Mouse (Mus musculus) liver, embryonic 15.5 days (tissue): ENCODE measurements around the gene Tm6sf1. TPM values are rescaled to one million over a fixed set of nuclear protein-coding genes. Genes with fewer than 3 reads are reported as not detected.

Source experiments
- ATAC-seq: fragments of 200-750 bp; cut with Nextera tagmentation; 2 replicates; pipeline ENCODE4 v1.8.0; 2017; ENCODE audit warnings: moderate number of reproducible peaks, mild to moderate bottlenecking, moderate library complexity; ENCODE audit not compliant: insufficient read depth
- H3K27ac ChIP-seq: fragments of 300-500 bp; sonication (generic); replicated peaks from 2 replicates; pipeline ENCODE4 v1.5.1; 2015; ENCODE audit warnings: mild to moderate bottlenecking, inconsistent platforms
- H3K27me3 ChIP-seq: fragments of 300-500 bp; sonication (generic); 2 replicates; pipeline ENCODE4 v1.6.1; 2015; ENCODE audit warnings: mild to moderate bottlenecking, inconsistent platforms
- H3K36me3 ChIP-seq: fragments of 300-500 bp; sonication (generic); replicated peaks from 2 replicates; pipeline ENCODE4 v1.6.1; 2015; ENCODE audit warnings: moderate library complexity, mild to moderate bottlenecking, inconsistent platforms
- H3K4me1 ChIP-seq: fragments of 300-500 bp; sonication (generic); replicated peaks from 2 replicates; pipeline ENCODE4 v1.6.1; 2015; ENCODE audit warnings: inconsistent platforms
- H3K4me2 ChIP-seq: fragments of 300-500 bp; sonication (generic); 2 replicates; pipeline ENCODE4 v1.6.1; 2015; ENCODE audit warnings: moderate library complexity, mild to moderate bottlenecking, inconsistent platforms
- H3K4me3 ChIP-seq: fragments of 300-500 bp; sonication (generic); replicated peaks from 2 replicates; pipeline ENCODE4 v1.5.1; 2015; ENCODE audit warnings: mild to moderate bottlenecking, inconsistent platforms
- H3K9ac ChIP-seq: fragments of 300-500 bp; sonication (generic); 2 replicates; pipeline ENCODE4 v1.6.1; 2015; ENCODE audit warnings: moderate library complexity, mild to moderate bottlenecking, inconsistent platforms
- H3K9me3 ChIP-seq: fragments of 300-500 bp; sonication (generic); replicated peaks from 2 replicates; pipeline ENCODE4 v1.6.1; 2016; ENCODE audit warnings: inconsistent platforms
- WGBS: fragments of 180-500 bp; shearing (Covaris S2); methylation state at CpG from one replicate; pipeline ENCODE4 v1.1.7; 2015; ENCODE audit warnings: mixed read lengths; ENCODE audit not compliant: insufficient replicate concordance; 5-methylcytosine and 5-hydroxymethylcytosine counted together
- polyA plus RNA-seq: library from polyadenylated mRNA; unstranded; fragments of >200 nt; fragmentation: Nextera tagmentation; extraction: Ambion mirVana; gene quantifications from 2 replicates; pipeline ENCODE4 v1.2.1, GENCODE M21; 2015

The Tm6sf1 gene
- polyA plus RNA-seq, 1 experiment from 2014 or later = 11.1 TPM

DNA sequence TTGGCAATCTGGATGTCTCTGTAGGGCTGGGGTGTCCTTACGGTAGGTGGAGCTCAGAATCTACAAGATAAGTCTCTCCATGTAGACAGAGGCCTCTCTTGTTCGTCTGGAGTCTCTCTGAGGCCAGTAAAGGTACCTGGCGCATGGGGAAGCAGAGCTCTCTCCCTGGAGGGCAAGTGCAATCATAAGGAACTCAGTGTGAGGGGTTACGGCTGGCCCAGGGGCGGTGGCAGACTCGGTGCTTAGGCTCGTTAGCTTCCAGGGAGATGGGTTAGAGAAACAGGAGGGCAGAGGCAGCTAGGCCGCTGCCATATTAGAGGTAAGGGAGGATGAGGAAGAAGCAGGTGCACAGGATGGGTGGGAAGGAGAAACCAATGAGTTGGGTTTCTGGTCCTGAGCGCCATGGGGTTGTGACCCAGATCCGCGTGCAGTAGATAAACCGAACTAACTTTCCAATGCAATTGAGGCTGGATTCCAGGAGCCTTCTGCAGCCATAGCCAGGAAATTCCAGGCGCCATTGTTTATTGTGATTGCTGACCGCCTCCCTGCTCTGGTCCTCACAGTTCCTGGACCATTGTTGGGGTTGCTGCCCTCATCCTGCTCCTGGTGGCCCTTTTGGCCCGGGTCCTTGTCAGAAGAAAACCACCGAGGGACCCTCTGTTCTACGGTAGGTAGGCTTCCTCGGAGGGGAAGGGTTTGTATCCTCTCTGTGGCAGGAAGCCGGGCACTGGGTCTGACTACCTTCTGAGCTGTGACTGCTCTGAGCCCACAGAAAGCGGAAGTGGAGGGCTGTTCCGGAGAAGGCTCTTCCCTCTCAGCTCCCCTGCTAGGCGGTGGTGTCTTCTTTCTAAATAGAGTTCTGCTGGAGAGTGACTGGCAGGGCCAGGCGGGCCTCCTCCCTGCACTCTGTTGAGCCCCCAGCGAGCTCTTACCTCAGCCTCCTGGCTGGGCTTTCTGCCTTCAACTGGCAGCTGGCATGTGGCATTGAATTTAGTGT is 4.1 kb downstream of the Tm6sf1 start:
- Histone ChIP-seq H3K4me2 (peak overlapping the region; percentile 58), H3K36me3 (0 out of 2 replicates have a peak, but pooled peaks cover 3% of the 10 kb centered on the region), H3K4me1 (peaks cover 13% of the 10 kb centered on the region), H3K9me3 (no peaks in the 10 kb centered on the region), H3K27me3 (peaks cover 89% of the 10 kb centered on the region), H3K27ac (peak overlapping the region; percentile 45), H3K4me3 (peak overlapping the region; percentile 28), H3K9ac (no peak overlapping the region; the same call in 1 of the 2 replicates)
- WGBS = 20% methylated on average over 24 of the region's 24 CpGs
- no peak for ATAC-seq

DNA sequence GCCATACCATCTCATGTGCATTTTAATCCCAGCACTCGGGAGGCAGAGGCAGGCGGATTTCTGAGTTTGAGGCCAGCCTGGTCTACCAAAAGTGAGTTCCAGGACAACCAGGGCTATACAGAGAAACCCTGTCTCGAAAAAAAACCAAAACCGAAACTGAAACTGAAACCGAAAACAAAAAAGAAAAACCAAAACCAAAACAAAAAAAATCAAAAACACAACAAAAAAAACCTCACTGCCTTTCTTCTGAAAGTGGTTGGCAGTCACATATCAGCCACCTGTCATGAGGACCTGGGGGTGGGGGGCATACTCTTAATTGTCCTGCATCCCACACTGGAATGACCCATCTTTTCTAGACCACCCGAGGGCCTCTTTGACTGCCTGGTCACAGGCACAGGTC is 5.8 kb downstream of the Tm6sf1 start:
- Histone ChIP-seq H3K9me3 (no peaks in the 10 kb centered on the region), H3K27ac (no peak overlapping the region), H3K36me3 (0 out of 2 replicates have a peak, but pooled peaks cover 3% of the 10 kb centered on the region), H3K4me3 (no peak overlapping the region), H3K27me3 (peaks cover 83% of the 10 kb centered on the region), H3K4me2 (no peak overlapping the region), H3K4me1 (no peaks in the 10 kb centered on the region; the same call in 1 of the 2 replicates), H3K9ac (no peak overlapping the region)
- 61% methylated on average over 6 of the region's 6 CpGs for WGBS
- no peak for ATAC-seq

DNA sequence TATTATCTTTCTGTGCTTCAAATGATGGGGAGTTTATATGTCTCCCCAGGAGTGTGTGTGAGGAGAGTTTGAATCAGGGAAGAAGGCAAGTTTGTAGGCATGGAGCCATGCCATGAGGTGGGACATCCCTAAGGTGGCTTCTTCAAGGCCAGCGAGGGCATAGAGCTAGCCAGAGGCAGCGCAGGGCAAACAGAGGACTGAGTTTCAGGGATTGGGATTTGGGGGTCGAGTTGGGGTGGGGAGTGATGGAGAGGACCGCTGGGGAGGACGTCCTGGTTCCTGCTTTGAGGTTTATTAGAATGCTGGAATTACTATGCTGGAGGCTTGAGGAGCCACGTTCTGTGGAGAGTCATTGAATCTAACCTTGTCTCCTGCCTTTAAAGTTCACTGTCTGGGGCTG is 7.1 kb downstream of the Tm6sf1 start:
- H3K9ac ChIP-seq = no peak overlapping the region
- 71% methylated on average over 6 of the region's 6 CpGs for WGBS

DNA sequence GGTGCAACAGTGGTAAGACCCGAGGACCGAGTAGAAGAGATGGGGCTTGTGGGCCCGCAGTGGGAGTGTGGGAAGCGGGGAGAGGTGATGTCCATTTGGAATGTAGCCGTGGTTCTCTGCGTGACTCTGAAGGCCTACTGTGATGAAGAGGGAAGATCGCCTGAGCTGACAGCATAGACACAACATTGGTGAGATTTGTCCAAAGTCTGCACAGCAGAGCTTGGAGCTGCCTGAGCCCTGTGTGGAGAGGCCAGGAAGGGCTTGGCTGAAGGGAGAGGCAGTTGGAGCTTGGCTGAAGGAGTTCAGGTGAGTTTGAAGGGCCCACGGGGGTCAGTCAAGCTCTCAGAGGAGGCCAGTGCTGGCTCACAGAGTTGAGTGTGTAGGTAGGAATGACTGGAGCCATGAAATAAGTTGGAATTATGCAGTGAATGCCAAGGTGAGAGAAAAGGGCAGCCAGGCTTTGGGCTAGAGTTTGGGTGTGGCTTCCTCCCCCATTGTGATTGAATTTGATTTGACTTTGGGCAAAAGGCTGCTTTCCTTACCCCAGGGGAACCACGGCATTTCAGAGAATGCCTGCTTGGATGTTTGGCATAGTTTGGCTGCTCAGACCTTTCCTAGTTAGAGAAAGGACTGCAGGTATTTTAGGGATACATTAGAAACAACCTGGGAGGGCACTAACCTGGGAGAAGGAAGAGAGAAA is 8.6 kb downstream of the Tm6sf1 start:
- Histone ChIP-seq H3K4me1 (no peaks in the 10 kb centered on the region), H3K9ac (no peak overlapping the region), H3K27me3 (peaks cover 75% of the 10 kb centered on the region), H3K36me3 (0 out of 2 replicates have a peak, but pooled peaks cover 3% of the 10 kb centered on the region), H3K27ac (no peak overlapping the region), H3K4me3 (no peak overlapping the region), H3K9me3 (no peaks in the 10 kb centered on the region), H3K4me2 (no peak overlapping the region)
- WGBS = 68% methylated on average over 9 of the region's 9 CpGs
- ATAC-seq = no peak

More for the DNA sequence above, 7.1 kb downstream of the Tm6sf1 start:
- no peak for ATAC-seq
- Histone ChIP-seq H3K27me3 (peaks cover 83% of the 10 kb centered on the region), H3K4me1 (no peaks in the 10 kb centered on the region), H3K4me3 (no peak overlapping the region), H3K27ac (no peak overlapping the region), H3K9me3 (no peaks in the 10 kb centered on the region), H3K4me2 (no peak overlapping the region), H3K36me3 (0 out of 2 replicates have a peak, but pooled peaks cover 3% of the 10 kb centered on the region)

DNA sequence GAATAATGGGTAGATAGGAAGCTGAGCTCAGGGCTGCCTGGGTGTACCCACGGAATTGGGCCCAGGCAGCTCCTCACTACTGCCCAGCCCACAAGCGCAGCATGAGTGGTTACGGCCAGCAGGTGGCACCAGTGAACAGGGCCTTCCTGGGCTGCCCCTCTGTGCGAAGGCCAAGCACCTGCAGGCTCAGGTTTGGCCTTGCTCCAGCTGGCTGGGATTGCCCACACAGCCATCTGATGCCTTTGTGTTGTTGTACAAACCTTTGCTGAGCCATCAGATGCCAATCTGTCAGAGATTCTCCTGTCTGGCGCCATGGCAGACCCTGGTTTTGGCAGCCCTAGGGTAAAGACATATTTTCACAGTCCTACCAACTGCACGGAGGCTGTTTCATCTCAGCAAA is 9.4 kb downstream of the Tm6sf1 start:
- Histone ChIP-seq H3K9ac (no peak overlapping the region), H3K4me2 (no peak overlapping the region), H3K27ac (no peak overlapping the region), H3K27me3 (peaks cover 68% of the 10 kb centered on the region), H3K4me1 (no peaks in the 10 kb centered on the region), H3K4me3 (no peak overlapping the region), H3K36me3 (0 out of 2 replicates have a peak, but pooled peaks cover 3% of the 10 kb centered on the region), H3K9me3 (no peaks in the 10 kb centered on the region)
- whole genome bisulfite sequencing = 34% methylated on average over 6 of the region's 6 CpGs
- ATAC-seq = no peak

DNA sequence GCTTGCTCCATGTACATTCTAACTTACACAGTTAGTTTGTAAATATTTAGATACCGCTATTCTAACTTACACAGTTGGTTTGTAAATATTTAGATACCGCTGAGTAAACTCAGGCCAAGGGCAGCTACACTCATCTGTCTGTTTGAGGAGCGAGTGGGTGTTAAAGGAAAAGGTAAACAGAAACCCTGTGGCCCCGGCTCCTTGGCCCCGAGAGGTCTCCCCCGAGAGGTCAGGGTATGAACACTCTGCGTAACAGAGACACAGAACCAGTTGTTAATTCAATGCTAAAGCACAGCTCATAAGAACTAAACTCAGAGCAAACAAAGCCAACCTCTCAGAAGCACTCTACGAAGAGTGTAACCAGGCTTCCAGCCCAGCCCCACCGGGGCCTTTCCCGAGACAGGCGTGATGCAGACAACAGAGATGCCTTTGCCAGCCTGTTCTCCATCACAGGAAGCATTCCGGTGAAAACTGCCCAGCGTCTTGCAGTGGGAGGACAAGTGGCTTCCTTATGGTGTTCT is 13.8 kb downstream of the Tm6sf1 start:
- 66% methylated on average over 13 of the region's 13 CpGs for WGBS
- Histone ChIP-seq H3K4me1 (no peaks in the 10 kb centered on the region), H3K27me3 (peaks cover 63% of the 10 kb centered on the region), H3K4me3 (no peak overlapping the region), H3K36me3 (no peaks in the 10 kb centered on the region), H3K27ac (no peak overlapping the region), H3K9ac (no peak overlapping the region), H3K4me2 (no peak overlapping the region), H3K9me3 (no peaks in the 10 kb centered on the region)
- peak; percentile 60 for ATAC-seq

DNA sequence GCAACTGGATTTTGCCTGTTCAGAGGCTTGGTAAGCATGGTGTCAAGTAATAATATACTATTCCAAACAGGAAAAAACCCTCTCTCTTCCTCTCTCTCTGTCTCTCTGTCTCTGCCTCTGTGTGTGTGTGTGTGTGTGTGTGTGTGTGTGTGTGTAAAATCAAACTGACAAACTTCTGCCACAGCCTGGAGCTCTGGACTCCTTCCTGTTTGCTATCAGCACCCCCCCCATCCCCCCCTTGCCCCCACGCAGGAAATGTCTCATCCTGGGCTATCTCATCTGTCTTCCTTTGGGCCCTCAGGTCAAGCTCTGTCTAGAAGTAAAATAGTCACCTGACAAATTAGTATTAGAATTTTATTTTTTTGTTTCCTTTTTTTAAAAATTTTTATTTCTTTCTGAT is 15.0 kb downstream of the Tm6sf1 start:
- H3K4me3 ChIP-seq = no peak overlapping the region
- H3K36me3 ChIP-seq = no peaks in the 10 kb centered on the region
- H3K4me1 ChIP-seq = no peaks in the 10 kb centered on the region
- H3K9ac ChIP-seq = no peak overlapping the region
- no peaks in the 10 kb centered on the region for H3K9me3 ChIP-seq
- WGBS = 18% methylated on average over 1 of the region's 1 CpGs
- H3K27ac ChIP-seq = no peak overlapping the region
- H3K4me2 ChIP-seq = no peak overlapping the region
- H3K27me3 ChIP-seq = peaks cover 70% of the 10 kb centered on the region
- no peak for ATAC-seq

DNA sequence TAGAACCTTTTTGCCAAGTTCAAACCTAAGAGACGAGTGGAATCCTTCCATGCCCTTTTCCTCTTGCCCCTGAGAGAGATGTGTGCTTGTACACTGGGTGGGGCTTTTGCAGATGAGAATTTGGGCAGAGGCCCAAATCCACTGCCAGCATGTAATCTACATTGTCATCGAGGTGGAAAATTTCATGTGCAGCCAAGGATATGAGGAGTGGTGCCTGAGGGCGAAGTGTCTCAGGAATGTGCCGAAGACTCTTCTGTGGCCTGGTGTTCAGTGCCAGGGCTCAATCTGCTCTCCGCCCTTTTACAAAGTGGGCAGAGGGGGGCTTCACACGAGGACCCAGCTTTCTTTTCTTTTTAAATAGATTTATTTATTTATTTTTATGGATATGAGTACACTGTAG is 15.8 kb downstream of the Tm6sf1 start:
- Histone ChIP-seq H3K4me1 (no peaks in the 10 kb centered on the region), H3K4me2 (no peak overlapping the region), H3K9ac (no peak overlapping the region), H3K27me3 (peaks cover 68% of the 10 kb centered on the region), H3K27ac (no peak overlapping the region), H3K36me3 (no peaks in the 10 kb centered on the region), H3K4me3 (no peak overlapping the region), H3K9me3 (no peaks in the 10 kb centered on the region)
- 58% methylated on average over 6 of the region's 6 CpGs for WGBS
- no peak for ATAC-seq

DNA sequence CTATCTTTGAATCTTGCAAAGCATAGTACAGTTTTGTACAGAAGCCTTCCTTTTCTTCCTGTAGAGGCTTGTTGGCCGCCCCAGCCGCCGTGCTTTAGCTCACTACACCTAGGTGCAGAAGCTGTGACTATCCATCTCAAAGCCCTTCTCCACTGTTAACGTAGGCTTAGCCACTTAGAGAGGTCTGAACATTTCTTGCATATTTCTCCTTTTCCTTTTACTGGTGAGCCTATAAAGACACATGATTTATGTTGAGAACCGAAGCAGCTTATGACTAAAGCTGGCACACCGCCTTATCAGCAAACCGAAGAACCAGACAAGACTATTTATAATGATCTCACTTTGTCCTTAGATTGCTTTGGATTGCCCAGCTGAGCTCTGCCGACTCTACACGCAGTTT is 16.6 kb downstream of the Tm6sf1 start:
- WGBS = 74% methylated on average over 9 of the region's 9 CpGs
- H3K4me2 ChIP-seq = no peak overlapping the region

DNA sequence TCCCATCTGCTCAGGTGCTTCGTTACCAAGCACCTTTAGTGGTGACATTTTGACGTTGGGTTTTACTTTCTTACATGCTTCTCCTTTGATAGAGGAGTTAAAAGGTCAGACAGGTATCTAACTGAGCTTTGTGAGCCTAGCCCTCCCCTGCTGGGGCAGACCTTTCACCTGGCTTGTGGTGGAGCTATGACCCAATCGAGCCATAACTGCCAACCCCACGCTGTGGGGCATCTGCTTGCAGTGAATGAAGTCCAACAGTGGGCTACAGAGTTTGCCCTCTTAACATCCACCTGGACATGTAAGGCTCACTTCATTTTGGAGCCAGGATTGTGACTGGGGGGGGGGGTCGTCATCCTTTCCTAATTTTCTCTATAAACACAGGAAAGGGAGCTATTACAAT is 21.5 kb downstream of the Tm6sf1 start:
- no peak overlapping the region for H3K4me2 ChIP-seq
- no peaks in the 10 kb centered on the region for H3K4me1 ChIP-seq
- no peaks in the 10 kb centered on the region for H3K36me3 ChIP-seq
- no peak overlapping the region for H3K27ac ChIP-seq
- WGBS = 58% methylated on average over 5 of the region's 5 CpGs
- no peak for ATAC-seq
- H3K9ac ChIP-seq = no peak overlapping the region
- H3K27me3 ChIP-seq = peaks cover 61% of the 10 kb centered on the region
- H3K4me3 ChIP-seq = no peak overlapping the region
- no peaks in the 10 kb centered on the region for H3K9me3 ChIP-seq

More for the DNA sequence above, 16.6 kb downstream of the Tm6sf1 start:
- no peak for ATAC-seq
- no peaks in the 10 kb centered on the region for H3K36me3 ChIP-seq
- H3K4me3 ChIP-seq = no peak overlapping the region
- H3K9me3 ChIP-seq = no peaks in the 10 kb centered on the region
- no peak overlapping the region for H3K9ac ChIP-seq
- H3K27me3 ChIP-seq = peaks cover 68% of the 10 kb centered on the region
- no peak overlapping the region for H3K27ac ChIP-seq
- H3K4me1 ChIP-seq = no peaks in the 10 kb centered on the region

DNA sequence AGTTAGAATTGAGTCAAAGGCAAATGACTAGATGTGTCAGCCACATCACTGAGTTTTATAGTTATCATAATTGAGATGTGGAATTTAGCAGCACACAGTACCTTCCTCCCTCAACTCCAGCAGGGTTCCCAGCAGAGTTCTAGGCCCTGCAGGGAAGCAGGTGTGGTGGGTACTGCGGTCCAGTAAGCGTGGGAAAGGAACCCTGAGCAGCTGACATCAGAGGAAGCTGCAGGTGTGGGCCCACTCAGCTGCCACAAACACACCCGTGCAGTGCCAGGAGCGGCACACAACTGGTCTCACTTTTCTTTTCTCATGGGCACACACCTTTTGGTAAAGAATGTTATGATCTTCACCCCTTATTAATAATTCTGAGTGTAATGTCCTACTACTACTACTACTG is 22.0 kb downstream of the Tm6sf1 start:
- Histone ChIP-seq H3K36me3 (no peaks in the 10 kb centered on the region), H3K27ac (no peak overlapping the region), H3K9me3 (no peaks in the 10 kb centered on the region), H3K4me3 (no peak overlapping the region), H3K27me3 (peaks cover 58% of the 10 kb centered on the region), H3K4me1 (no peaks in the 10 kb centered on the region), H3K9ac (no peak overlapping the region), H3K4me2 (no peak overlapping the region)
- 70% methylated on average over 4 of the region's 4 CpGs for WGBS
- no peak for ATAC-seq
